Mouse (Mus musculus) spleen, adult 2 months (tissue): ENCODE results near the gene Dnajc16.

Source experiments
- CTCF ChIP-seq: fragments of 200-500 bp; IDR thresholded peaks from 2 replicates; pipeline ENCODE4 v1.5.1; 2011; ENCODE audit warnings: mild to moderate bottlenecking, inconsistent platforms; ENCODE audit not compliant: insufficient read depth, insufficient read length, insufficient replicate concordance; ENCODE audit errors: extremely low read depth
- POLR2A ChIP-seq: fragments of 200-500 bp; IDR thresholded peaks from 2 replicates; pipeline ENCODE4 v1.6.1; 2011; ENCODE audit warnings: low read depth, low read length, inconsistent platforms

- TF ChIP-seq POLR2A (no peak), CTCF (no peak)
These were observed 9.3 kb downstream of the Dnajc16 start for GRCm38 (mm10) chr4:141781201-141781985.
